Mouse (Mus musculus): ENCODE results near the gene Utrn. TPM values are rescaled to one million over a fixed set of nuclear protein-coding genes. Genes with fewer than 3 reads are reported as not detected.

The Utrn gene
- polyA plus RNA-seq, 1 experiment, result 14.9 TPM

DNA sequence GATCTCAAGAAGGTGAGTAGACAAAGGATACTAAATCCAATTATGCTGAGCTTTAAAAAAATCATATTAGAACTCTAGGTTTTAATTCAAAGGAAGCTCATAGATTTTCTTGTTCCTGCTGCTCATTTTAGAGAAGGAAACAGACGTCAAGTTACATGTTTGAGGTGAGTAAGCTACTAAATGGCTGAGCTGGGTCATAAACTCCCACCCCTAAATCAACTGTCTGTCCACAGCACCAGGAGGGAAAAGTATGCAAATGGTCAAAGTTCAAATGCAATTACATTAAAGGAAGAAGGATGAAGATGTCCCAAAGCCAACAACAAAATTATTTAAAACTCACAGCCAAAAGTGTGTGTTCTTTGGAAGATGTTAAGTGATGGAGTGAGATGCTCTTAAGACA lies 139.5 kb downstream of the Utrn start:
- Histone ChIP-seq H3K4me1 (ENCODE audit: control insufficient read depth, insufficient read depth, insufficient read length) (no peaks in the 10 kb centered on the region), H3K27me3 (ENCODE audit: control insufficient read depth, insufficient read depth, low read length) (no peaks in the 10 kb centered on the region), H3K27ac (ENCODE audit: insufficient read depth, low read length) (no peak overlapping the region), H3K4me3 (ENCODE audit: extremely low read depth, insufficient read depth, insufficient read length) (no peak overlapping the region), H3K36me3 (ENCODE audit: control insufficient read depth, insufficient read depth, low read length) (peaks cover 36% of the 10 kb centered on the region)
- WGBS, result 62% methylated on average over 1 of the region's 1 CpGs
- TF ChIP-seq CTCF (IDR thresholded peaks at IDR 0.05; ENCODE audit: extremely low read depth, insufficient read depth, insufficient read length, insufficient replicate concordance) (no peak), POLR2A (IDR thresholded peaks at IDR 0.05; ENCODE audit: low read depth, low read length) (no peak)
- DNase-seq (ENCODE audit: low read depth in 1 of 2, low spot score in 2 of 2), result no peak

DNA sequence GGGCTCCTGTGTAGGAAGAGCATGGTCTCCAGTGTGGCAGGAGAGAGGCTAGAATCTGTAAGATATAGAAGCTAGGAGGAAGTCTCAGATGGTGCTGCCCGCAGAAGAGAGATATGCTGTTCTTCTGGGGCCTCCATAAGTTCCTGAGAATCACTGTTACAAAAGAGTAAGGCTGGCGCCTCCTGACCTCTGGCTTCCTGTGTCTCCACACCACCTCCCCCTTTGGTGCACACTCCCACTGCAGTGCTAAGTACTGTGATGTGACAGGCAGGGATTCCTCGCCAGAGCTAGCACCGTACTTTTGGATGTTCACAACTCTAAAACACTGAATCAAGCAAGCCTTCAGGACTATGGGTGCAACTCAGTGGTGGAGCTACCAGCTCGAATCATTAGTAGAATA lies 140.1 kb downstream of the Utrn start:
- TF ChIP-seq CTCF (IDR thresholded peaks at IDR 0.05; ENCODE audit: extremely low read depth, insufficient read depth, insufficient read length, insufficient replicate concordance) (no peak), POLR2A (IDR thresholded peaks at IDR 0.05; ENCODE audit: low read depth, low read length) (no peak)
- Histone ChIP-seq H3K4me3 (ENCODE audit: extremely low read depth, insufficient read depth, insufficient read length) (no peak overlapping the region), H3K4me1 (ENCODE audit: control insufficient read depth, insufficient read depth, insufficient read length) (no peaks in the 10 kb centered on the region), H3K36me3 (ENCODE audit: control insufficient read depth, insufficient read depth, low read length) (peaks cover 33% of the 10 kb centered on the region), H3K27me3 (ENCODE audit: control insufficient read depth, insufficient read depth, low read length) (no peaks in the 10 kb centered on the region), H3K27ac (ENCODE audit: insufficient read depth, low read length) (no peak overlapping the region)
- DNase-seq (ENCODE audit: low read depth in 1 of 2, low spot score in 2 of 2), result no peak
- 62% methylated on average over 5 of the region's 5 CpGs for WGBS

GRCm38 (mm10) chr10:12727881-12728280 lies 141.3 kb downstream of the Utrn start:
- no peak for TF ChIP-seq POLR2A (IDR thresholded peaks at IDR 0.05; ENCODE audit: low read depth, low read length)
- TF ChIP-seq CTCF (IDR thresholded peaks at IDR 0.05; ENCODE audit: extremely low read depth, insufficient read depth, insufficient read length, insufficient replicate concordance), result no peak
- no peaks in the 10 kb centered on the region for H3K4me1 ChIP-seq (ENCODE audit: control insufficient read depth, insufficient read depth, insufficient read length)
- WGBS, result 94% methylated on average over 3 of the region's 3 CpGs
- H3K36me3 ChIP-seq (ENCODE audit: control insufficient read depth, insufficient read depth, low read length), result peaks cover 30% of the 10 kb centered on the region
- H3K27ac ChIP-seq (ENCODE audit: insufficient read depth, low read length), result no peak overlapping the region
- no peaks in the 10 kb centered on the region for H3K27me3 ChIP-seq (ENCODE audit: control insufficient read depth, insufficient read depth, low read length)
- no peak for DNase-seq (ENCODE audit: low read depth in 1 of 2, low spot score in 2 of 2)
- H3K4me3 ChIP-seq (ENCODE audit: extremely low read depth, insufficient read depth, insufficient read length), result no peak overlapping the region

DNA sequence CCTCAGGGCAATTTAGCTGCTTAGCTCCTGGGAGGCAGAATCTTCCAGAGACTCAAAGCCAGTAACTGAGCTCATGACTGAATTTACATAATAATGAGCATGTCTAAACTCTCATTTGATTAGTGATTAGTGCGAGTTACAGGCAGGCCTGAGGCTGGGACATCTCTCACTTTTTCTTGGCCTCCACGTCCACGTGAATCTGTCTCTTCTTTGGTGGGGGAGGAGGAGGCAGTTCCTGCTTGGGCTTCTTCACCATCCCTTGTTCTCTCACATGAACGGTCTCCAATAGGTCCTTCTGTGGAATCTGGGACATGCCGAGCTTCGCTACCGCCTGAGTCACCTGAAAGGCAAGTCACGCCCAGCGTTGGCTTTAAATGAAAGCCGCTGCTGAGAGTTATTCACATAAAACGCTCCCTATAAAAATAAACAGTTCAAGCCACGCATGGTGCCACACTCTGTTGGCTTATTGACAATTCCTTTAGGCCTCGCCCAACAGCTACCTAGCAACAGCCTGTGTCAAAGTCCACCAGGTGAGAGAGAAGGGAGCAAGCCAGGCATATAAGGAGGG lies 143.0 kb downstream of the Utrn start:
- Histone ChIP-seq H3K27ac (ENCODE audit: insufficient read depth, low read length) (no peak overlapping the region), H3K4me3 (ENCODE audit: extremely low read depth, insufficient read depth, insufficient read length) (no peak overlapping the region), H3K36me3 (ENCODE audit: control insufficient read depth, insufficient read depth, low read length) (peaks cover 24% of the 10 kb centered on the region), H3K27me3 (ENCODE audit: control insufficient read depth, insufficient read depth, low read length) (no peaks in the 10 kb centered on the region), H3K4me1 (ENCODE audit: control insufficient read depth, insufficient read depth, insufficient read length) (no peaks in the 10 kb centered on the region)
- 93% methylated on average over 13 of the region's 13 CpGs for whole genome bisulfite sequencing
- TF ChIP-seq POLR2A (IDR thresholded peaks at IDR 0.05; ENCODE audit: low read depth, low read length) (no peak), CTCF (IDR thresholded peaks at IDR 0.05; ENCODE audit: extremely low read depth, insufficient read depth, insufficient read length, insufficient replicate concordance) (no peak)
- no peak for DNase-seq (ENCODE audit: low read depth in 1 of 2, low spot score in 2 of 2)

DNA sequence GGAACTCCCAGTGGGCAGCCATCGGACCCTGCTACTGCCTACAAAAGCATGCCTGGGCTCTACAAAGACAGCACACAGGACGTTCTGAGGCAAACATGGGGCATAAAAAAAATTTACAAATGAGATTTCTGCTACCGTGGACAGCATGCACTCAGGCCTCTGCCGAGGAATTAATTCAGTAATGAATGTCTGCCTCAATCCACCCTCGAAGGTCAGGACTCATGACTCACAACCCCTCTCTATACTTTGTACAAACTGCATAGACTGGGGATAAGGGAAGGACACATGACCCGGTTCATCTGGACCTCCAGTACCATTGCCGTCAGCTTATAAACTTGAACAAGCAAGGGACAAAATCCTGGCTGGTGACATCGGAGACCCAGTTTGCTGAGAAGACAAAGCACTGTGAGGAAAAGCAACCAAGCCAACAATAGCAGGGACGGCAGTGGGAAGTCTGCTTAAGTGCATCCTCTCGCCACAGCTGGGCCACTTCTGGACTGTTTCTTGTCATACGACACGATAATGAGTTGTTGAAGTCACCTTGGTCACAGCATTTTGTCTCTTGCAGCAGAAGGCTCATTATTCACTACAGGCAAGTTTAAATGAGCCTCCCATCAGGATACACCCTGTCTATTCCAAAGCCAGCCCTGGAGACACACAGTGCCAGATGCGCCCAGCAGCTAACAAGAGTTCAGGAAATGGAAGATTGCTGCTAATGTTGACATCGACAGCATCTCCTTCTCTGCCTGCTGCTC lies 144.7 kb downstream of the Utrn start:
- Histone ChIP-seq H3K4me1 (ENCODE audit: control insufficient read depth, insufficient read depth, insufficient read length) (no peaks in the 10 kb centered on the region), H3K27ac (ENCODE audit: insufficient read depth, low read length) (no peak overlapping the region), H3K4me3 (ENCODE audit: extremely low read depth, insufficient read depth, insufficient read length) (no peak overlapping the region), H3K27me3 (ENCODE audit: control insufficient read depth, insufficient read depth, low read length) (no peaks in the 10 kb centered on the region), H3K36me3 (ENCODE audit: control insufficient read depth, insufficient read depth, low read length) (peaks cover 25% of the 10 kb centered on the region)
- whole genome bisulfite sequencing, result 91% methylated on average over 14 of the region's 14 CpGs
- TF ChIP-seq CTCF (IDR thresholded peaks at IDR 0.05; ENCODE audit: extremely low read depth, insufficient read depth, insufficient read length, insufficient replicate concordance) (no peak), POLR2A (IDR thresholded peaks at IDR 0.05; ENCODE audit: low read depth, low read length) (no peak)
- no peak for DNase-seq (ENCODE audit: low read depth in 1 of 2, low spot score in 2 of 2)

DNA sequence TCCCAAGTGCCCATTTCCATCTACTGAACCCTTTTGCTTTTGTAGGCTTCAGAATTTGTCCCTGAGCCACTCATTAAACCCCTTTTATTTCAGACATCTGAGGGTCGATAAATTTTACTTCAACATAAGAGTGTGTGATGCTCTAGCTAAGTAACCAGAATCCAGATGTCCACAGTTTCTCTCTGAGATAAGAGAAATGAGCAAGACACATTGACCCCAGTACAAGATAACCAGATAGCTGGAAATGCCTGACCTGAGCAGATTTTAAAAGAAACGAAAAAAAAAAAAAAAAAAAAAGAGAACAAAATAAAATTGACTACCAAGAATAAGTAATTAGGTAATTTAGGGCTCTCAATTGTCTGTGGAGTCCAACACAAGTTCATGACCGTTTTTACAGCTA lies 145.9 kb downstream of the Utrn start:
- Histone ChIP-seq H3K27ac (ENCODE audit: insufficient read depth, low read length) (no peak overlapping the region), H3K4me3 (ENCODE audit: extremely low read depth, insufficient read depth, insufficient read length) (no peak overlapping the region), H3K4me1 (ENCODE audit: control insufficient read depth, insufficient read depth, insufficient read length) (no peaks in the 10 kb centered on the region), H3K36me3 (ENCODE audit: control insufficient read depth, insufficient read depth, low read length) (peaks cover 23% of the 10 kb centered on the region), H3K27me3 (ENCODE audit: control insufficient read depth, insufficient read depth, low read length) (no peaks in the 10 kb centered on the region)
- DNase-seq (ENCODE audit: low read depth in 1 of 2, low spot score in 2 of 2), result no peak
- TF ChIP-seq CTCF (IDR thresholded peaks at IDR 0.05; ENCODE audit: extremely low read depth, insufficient read depth, insufficient read length, insufficient replicate concordance) (no peak), POLR2A (IDR thresholded peaks at IDR 0.05; ENCODE audit: low read depth, low read length) (no peak)
- 76% methylated on average over 3 of the region's 3 CpGs for WGBS

DNA sequence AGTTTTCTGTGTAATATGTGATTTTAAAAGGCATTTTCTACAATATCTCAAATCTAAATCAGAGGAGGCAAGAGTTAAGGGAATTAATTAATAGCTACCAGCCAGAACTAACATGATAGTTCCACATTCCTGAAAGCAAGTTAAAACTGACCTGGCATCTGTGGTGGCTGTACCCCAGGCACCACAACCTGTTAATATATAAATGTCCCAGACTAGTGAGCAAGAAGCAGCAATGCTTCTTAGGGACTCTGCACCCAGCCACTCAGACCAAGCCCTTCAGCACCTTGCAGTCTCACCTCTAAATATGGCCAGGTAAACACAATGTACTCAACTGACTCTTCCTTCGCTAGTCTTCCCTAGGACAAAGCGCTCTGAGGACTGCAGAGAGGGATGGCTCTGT lies 147.1 kb downstream of the Utrn start:
- Histone ChIP-seq H3K27me3 (ENCODE audit: control insufficient read depth, insufficient read depth, low read length) (no peaks in the 10 kb centered on the region), H3K4me1 (ENCODE audit: control insufficient read depth, insufficient read depth, insufficient read length) (no peaks in the 10 kb centered on the region), H3K27ac (ENCODE audit: insufficient read depth, low read length) (no peak overlapping the region), H3K4me3 (ENCODE audit: extremely low read depth, insufficient read depth, insufficient read length) (no peak overlapping the region), H3K36me3 (ENCODE audit: control insufficient read depth, insufficient read depth, low read length) (peaks cover 18% of the 10 kb centered on the region)
- DNase-seq (ENCODE audit: low read depth in 1 of 2, low spot score in 2 of 2), result no peak
- TF ChIP-seq POLR2A (IDR thresholded peaks at IDR 0.05; ENCODE audit: low read depth, low read length), result no peak
- no peak for TF ChIP-seq CTCF (IDR thresholded peaks at IDR 0.05; ENCODE audit: extremely low read depth, insufficient read depth, insufficient read length, insufficient replicate concordance)
- WGBS, result 94% methylated on average over 2 of the region's 2 CpGs

Data from spleen, adult 2 months (tissue).